Mouse (Mus musculus): ENCODE results near the gene Cst6. TPM values are rescaled to one million over a fixed set of nuclear protein-coding genes. Genes with fewer than 3 reads are reported as not detected.

Gene Cst6
- polyA plus RNA-seq, 1 experiment from 2014 or later, result 0.66 TPM

- Histone ChIP-seq H3K9me3 (no peaks in the 10 kb centered on the region), H3K4me2 (no peak overlapping the region), H3K27me3 (peaks cover 14% of the 10 kb centered on the region), H3K36me3 (replicated peaks) (no peaks in the 10 kb centered on the region), H3K4me1 (peaks cover 5% of the 10 kb centered on the region), H3K27ac (no peak overlapping the region), H3K9ac (no peak overlapping the region), H3K4me3 (replicated peaks) (no peak overlapping the region)
- WGBS, result 82% methylated on average over 6 of the region's 6 CpGs
- no peak for ATAC-seq (ENCODE audit: low FRiP score)
These were observed 3.9 kb downstream of the Cst6 start for GRCm38 (mm10) chr19:5345297-5346131.

GRCm38 (mm10) chr19:5341360-5341759, 8.0 kb downstream of the Cst6 start:
- ATAC-seq (ENCODE audit: low FRiP score), result no peak

GRCm38 (mm10) chr19:5337975-5338374, 11.4 kb downstream of the Cst6 start:
- no peaks in the 10 kb centered on the region for H3K4me1 ChIP-seq
- WGBS, result 20% methylated on average over 5 of the region's 5 CpGs
- no peak for ATAC-seq (ENCODE audit: low FRiP score)
- H3K9me3 ChIP-seq, result no peaks in the 10 kb centered on the region
- H3K27ac ChIP-seq, result no peak overlapping the region
- H3K4me2 ChIP-seq, result no peak overlapping the region
- no peak overlapping the region for H3K4me3 ChIP-seq (replicated peaks)
- no peaks in the 10 kb centered on the region for H3K27me3 ChIP-seq
- no peaks in the 10 kb centered on the region for H3K36me3 ChIP-seq (replicated peaks)
- no peak overlapping the region for H3K9ac ChIP-seq

More at GRCm38 (mm10) chr19:5341360-5341759, 8.0 kb downstream of the Cst6 start:
- Histone ChIP-seq H3K4me2 (no peak overlapping the region), H3K27ac (no peak overlapping the region), H3K9me3 (no peaks in the 10 kb centered on the region), H3K27me3 (no peaks in the 10 kb centered on the region), H3K4me1 (no peaks in the 10 kb centered on the region), H3K36me3 (replicated peaks) (no peaks in the 10 kb centered on the region), H3K4me3 (replicated peaks) (no peak overlapping the region), H3K9ac (no peak overlapping the region)
- WGBS, result 88% methylated on average over 7 of the region's 7 CpGs

- ATAC-seq (ENCODE audit: low FRiP score), result no peak
- Histone ChIP-seq H3K36me3 (replicated peaks) (no peaks in the 10 kb centered on the region), H3K4me3 (replicated peaks) (no peak within 1 kb of the TSS), H3K9ac (no peak within 1 kb of the TSS), H3K4me2 (no peak within 1 kb of the TSS), H3K4me1 (no peaks in the 10 kb centered on the region), H3K27ac (no peak within 1 kb of the TSS), H3K27me3 (no peaks in the 10 kb centered on the region), H3K9me3 (no peaks in the 10 kb centered on the region)
- 86% methylated on average over 6 of the region's 6 CpGs for WGBS
These were observed 13.9 kb downstream of the Cst6 start, which contains the start of gene Catsper1 for GRCm38 (mm10) chr19:5335441-5335840. Gene Catsper1, plus strand, starts transcription at chr19:5335741.

- Histone ChIP-seq H3K4me1 (no peaks in the 10 kb centered on the region), H3K27me3 (no peaks in the 10 kb centered on the region), H3K4me2 (no peak overlapping the region), H3K36me3 (replicated peaks) (no peaks in the 10 kb centered on the region), H3K27ac (no peak overlapping the region), H3K4me3 (replicated peaks) (no peak overlapping the region), H3K9me3 (no peaks in the 10 kb centered on the region), H3K9ac (no peak overlapping the region)
- no peak for ATAC-seq (ENCODE audit: low FRiP score)
- 86% methylated on average over 5 of the region's 5 CpGs for WGBS
These were observed 14.6 kb downstream of the Cst6 start for GRCm38 (mm10) chr19:5334741-5335140.

- no peaks in the 10 kb centered on the region for H3K36me3 ChIP-seq (replicated peaks)
- H3K9me3 ChIP-seq, result no peaks in the 10 kb centered on the region
- no peak overlapping the region for H3K4me3 ChIP-seq (replicated peaks)
- no peak for ATAC-seq (ENCODE audit: low FRiP score)
- no peak overlapping the region for H3K9ac ChIP-seq
- H3K27me3 ChIP-seq, result no peaks in the 10 kb centered on the region
- WGBS, result 81% methylated on average over 19 of the region's 19 CpGs
- H3K4me2 ChIP-seq, result no peak overlapping the region
- no peaks in the 10 kb centered on the region for H3K4me1 ChIP-seq
- no peak overlapping the region for H3K27ac ChIP-seq
These were observed 21.4 kb downstream of the Cst6 start for GRCm38 (mm10) chr19:5327970-5328369.

- H3K27ac ChIP-seq, result no peak overlapping the region
- no peak overlapping the region for H3K4me2 ChIP-seq
- H3K9ac ChIP-seq, result no peak overlapping the region
- no peaks in the 10 kb centered on the region for H3K9me3 ChIP-seq
- no peak for ATAC-seq (ENCODE audit: low FRiP score)
- no peak overlapping the region for H3K4me3 ChIP-seq (replicated peaks)
- H3K36me3 ChIP-seq (replicated peaks), result no peaks in the 10 kb centered on the region
- WGBS, result 65% methylated on average over 17 of the region's 17 CpGs
- H3K27me3 ChIP-seq, result no peaks in the 10 kb centered on the region
- H3K4me1 ChIP-seq, result no peaks in the 10 kb centered on the region
These were observed 25.6 kb downstream of the Cst6 start for GRCm38 (mm10) chr19:5323801-5324200.

GRCm38 (mm10) chr19:5313189-5313588, 36.2 kb downstream of the Cst6 start:
- no peak for ATAC-seq (ENCODE audit: low FRiP score)
- H3K4me1 ChIP-seq, result no peaks in the 10 kb centered on the region
- no peak overlapping the region for H3K4me3 ChIP-seq (replicated peaks)
- no peak overlapping the region for H3K4me2 ChIP-seq
- H3K27ac ChIP-seq, result no peak overlapping the region
- no peaks in the 10 kb centered on the region for H3K36me3 ChIP-seq (replicated peaks)
- no peak overlapping the region for H3K9ac ChIP-seq
- 89% methylated on average over 8 of the region's 8 CpGs for WGBS
- no peaks in the 10 kb centered on the region for H3K9me3 ChIP-seq
- H3K27me3 ChIP-seq, result no peaks in the 10 kb centered on the region

GRCm38 (mm10) chr19:5309025-5309424, 40.3 kb downstream of the Cst6 start:
- Histone ChIP-seq H3K27ac (no peak overlapping the region), H3K4me3 (replicated peaks) (no peak overlapping the region), H3K4me1 (no peaks in the 10 kb centered on the region), H3K4me2 (no peak overlapping the region), H3K36me3 (replicated peaks) (peaks cover 30% of the 10 kb centered on the region), H3K9ac (no peak overlapping the region), H3K27me3 (peaks cover 18% of the 10 kb centered on the region; the same call in 1 of the 2 replicates), H3K9me3 (peaks cover 7% of the 10 kb centered on the region)
- 78% methylated on average over 7 of the region's 7 CpGs for WGBS
- no peak for ATAC-seq (ENCODE audit: low FRiP score)

- 47% methylated on average over 98 of the region's 98 CpGs for WGBS
- ATAC-seq (ENCODE audit: low FRiP score), result no peak
- H3K4me1 ChIP-seq, result no peaks in the 10 kb centered on the region
- peaks cover 7% of the 10 kb centered on the region for H3K9me3 ChIP-seq
- H3K27ac ChIP-seq, result no peak overlapping the region
- H3K4me3 ChIP-seq (replicated peaks), result peak overlapping the region; percentile 22
- peaks cover 48% of the 10 kb centered on the region for H3K36me3 ChIP-seq (replicated peaks)
- H3K27me3 ChIP-seq, result peaks cover 18% of the 10 kb centered on the region; the same call in 1 of the 2 replicates
- H3K9ac ChIP-seq, result no peak overlapping the region
- H3K4me2 ChIP-seq, result peak overlapping the region; percentile 34; the same call in 1 of the 2 replicates
These were observed 42.2 kb downstream of the Cst6 start for GRCm38 (mm10) chr19:5306968-5307734.

- ATAC-seq (ENCODE audit: low FRiP score), result no peak
- H3K36me3 ChIP-seq (replicated peaks), result peaks cover 48% of the 10 kb centered on the region
These were observed 43.1 kb downstream of the Cst6 start for GRCm38 (mm10) chr19:5306279-5306678.

GRCm38 (mm10) chr19:5302455-5302854, 46.9 kb downstream of the Cst6 start:
- Histone ChIP-seq H3K36me3 (replicated peaks) (peaks cover 41% of the 10 kb centered on the region), H3K27ac (no peak overlapping the region), H3K4me3 (replicated peaks) (no peak overlapping the region), H3K9ac (no peak overlapping the region), H3K9me3 (peaks cover 6% of the 10 kb centered on the region), H3K27me3 (peaks cover 13% of the 10 kb centered on the region; the same call in 1 of the 2 replicates), H3K4me1 (peaks cover 19% of the 10 kb centered on the region), H3K4me2 (no peak overlapping the region)
- ATAC-seq (ENCODE audit: low FRiP score), result no peak
- WGBS, result 29% methylated on average over 4 of the region's 4 CpGs

More at GRCm38 (mm10) chr19:5306279-5306678, 43.1 kb downstream of the Cst6 start:
- 85% methylated on average over 6 of the region's 6 CpGs for WGBS
- Histone ChIP-seq H3K9ac (no peak overlapping the region), H3K4me2 (no peak overlapping the region), H3K9me3 (peaks cover 7% of the 10 kb centered on the region), H3K27me3 (peaks cover 18% of the 10 kb centered on the region; the same call in 1 of the 2 replicates), H3K4me1 (no peaks in the 10 kb centered on the region), H3K4me3 (replicated peaks) (no peak overlapping the region), H3K27ac (no peak overlapping the region)

Data from forebrain, embryonic 12.5 days (tissue).